Mouse (Mus musculus): ENCODE results near the gene Gm21970.
A peak's percentile ranks its signal among the peaks of the same experiment; 100 is the strongest.

DNA sequence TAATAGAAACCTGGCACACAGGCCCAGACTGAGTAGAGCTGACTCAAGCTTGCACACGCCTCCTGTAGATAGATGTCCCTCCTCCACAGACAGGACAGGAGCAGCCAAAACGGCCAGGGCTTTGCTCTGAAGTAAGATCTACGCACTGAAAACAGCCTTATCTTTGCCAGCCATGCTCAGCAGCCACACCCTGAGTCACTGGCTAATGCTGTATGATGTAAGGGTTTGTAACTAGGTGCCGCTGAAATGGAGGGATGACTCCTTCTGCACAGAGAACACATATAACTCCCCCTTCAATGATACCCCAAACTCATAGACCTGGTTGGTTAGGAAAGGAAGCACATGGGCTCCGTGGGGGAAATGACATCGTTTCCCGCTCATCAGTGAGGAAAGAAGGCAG is 38.8 kb upstream of the Gm21970 start:
- TF ChIP-seq CTCF (IDR thresholded peaks at IDR 0.05; ENCODE audit: low read depth, low read length) (0 out of 2 replicates have a peak, but pooled peaks have one; percentile 2), POLR2A (IDR thresholded peaks at IDR 0.05; ENCODE audit: borderline replicate concordance, low read depth, low read length) (no peak)
